Mouse (Mus musculus) gastrocnemius, postnatal 36 days (tissue): Measurements from ENCODE around the gene Rnf128. TPM values are rescaled to one million over a fixed set of nuclear protein-coding genes. Genes with fewer than 3 reads are reported as not detected.

Experiments used
- DNase-seq, 2 experiments: peaks; one replicate each; pipeline ENCODE4 v3.0.0; 2022
- intact Hi-C: fragments of 180-260 bp; cut with DNase I; formaldehyde crosslinking; loops from one replicate; pipeline ENCODE4 v1.15.1; 2025
- total RNA-seq, 2 experiments: library from RNA; stranded (reverse); gene quantifications; 2 replicates each; pipeline ENCODE4 v1.2.3; 2021

The Rnf128 gene
- total RNA-seq, 2 experiments from 2014 or later = 15.0 to 16.9 TPM

GRCm38 (mm10) chrX:139610765-139611300, 47.7 kb downstream of the Rnf128 start:
- no peak for DNase-seq
- intact Hi-C loops = no loop called here

GRCm38 (mm10) chrX:139614761-139615160, 51.6 kb downstream of the Rnf128 start:
- intact Hi-C loops = no loop called here

DNA sequence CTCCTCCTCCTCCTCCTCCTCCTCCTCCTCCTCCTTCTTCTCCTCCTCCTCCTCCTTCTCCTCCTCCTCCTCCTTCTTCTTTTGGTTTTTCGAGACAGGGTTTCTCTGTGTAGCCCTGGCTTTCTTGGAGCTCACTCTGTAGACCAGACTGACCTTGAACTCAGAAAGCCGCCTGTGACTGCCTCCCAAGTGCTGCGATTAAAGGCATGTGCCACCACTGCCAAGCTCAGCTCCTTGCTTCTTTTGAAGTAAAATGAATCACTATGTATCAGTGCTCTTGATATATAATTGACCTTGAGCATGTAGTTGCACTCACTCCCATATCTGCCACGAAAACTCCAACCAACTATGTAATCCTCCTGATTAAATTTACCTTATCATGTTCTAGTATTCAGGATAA, 59.0 kb downstream of the Rnf128 start:
- DNase-seq = no peak
- intact Hi-C loops = no loop called here

More at GRCm38 (mm10) chrX:139614761-139615160, 51.6 kb downstream of the Rnf128 start:
- DNase-seq = no peak

- no peak for DNase-seq
- intact Hi-C loops = no loop called here
These were observed 71.6 kb downstream of the Rnf128 start for GRCm38 (mm10) chrX:139634758-139635157.

GRCm38 (mm10) chrX:139639744-139640143, 76.6 kb downstream of the Rnf128 start:
- no peak for DNase-seq
- intact Hi-C loops = no loop called here

DNA sequence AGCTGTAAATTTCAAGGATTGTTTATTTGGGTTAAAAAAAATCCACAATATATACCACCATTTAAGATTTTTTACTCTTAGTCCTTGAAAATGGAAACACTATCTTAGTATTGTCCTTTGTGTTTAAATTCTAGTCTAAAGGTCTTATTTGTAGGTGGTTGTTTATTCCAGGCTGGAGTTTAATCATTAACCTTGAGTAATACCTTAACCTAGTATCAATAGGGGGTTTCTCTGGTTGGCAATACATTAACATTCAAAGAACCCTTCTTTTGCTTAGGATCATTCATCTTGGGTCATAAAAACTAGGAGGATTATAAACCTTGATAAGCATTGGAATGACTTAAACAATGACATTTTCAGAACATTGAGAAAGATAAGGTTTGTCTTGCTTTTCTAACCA, 77.3 kb downstream of the Rnf128 start:
- intact Hi-C loops = no loop called here
- no peak for DNase-seq

- DNase-seq = no peak
- intact Hi-C loops = no loop called here
These were observed 89.1 kb downstream of the Rnf128 start for GRCm38 (mm10) chrX:139652226-139652625.

DNA sequence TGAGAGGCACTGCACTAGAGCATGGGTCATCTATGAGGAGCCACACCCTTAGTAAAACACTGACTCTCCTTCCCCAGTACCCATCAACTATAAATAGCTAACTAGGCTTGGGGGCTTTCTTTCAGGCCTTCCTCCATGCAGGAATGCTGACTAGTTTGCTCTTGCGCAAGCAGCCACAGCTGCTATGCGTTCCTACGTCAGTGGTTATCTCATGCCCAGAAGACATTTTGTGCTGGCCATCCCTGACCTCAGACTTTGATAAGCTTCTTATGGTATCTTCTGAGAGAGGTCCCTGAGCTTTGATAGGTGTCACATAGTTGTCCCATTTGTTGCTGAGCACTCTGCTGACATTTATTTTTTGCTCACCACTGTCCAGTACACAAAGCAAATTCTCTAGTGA, 90.2 kb downstream of the Rnf128 start:
- DNase-seq = no peak
- intact Hi-C loops = no loop called here

- intact Hi-C loops = no loop called here
- no peak for DNase-seq
These were observed 91.4 kb downstream of the Rnf128 start for GRCm38 (mm10) chrX:139654350-139655063.

GRCm38 (mm10) chrX:139662111-139662510, 99.0 kb downstream of the Rnf128 start:
- no peak for DNase-seq

GRCm38 (mm10) chrX:139665829-139666228, 102.7 kb downstream of the Rnf128 start:
- intact Hi-C loops = loop anchor here (5.0 kb wide), 1 partner anchor 249 kb away; no protein-coding TSS in a partner anchor
- DNase-seq = no peak

More at GRCm38 (mm10) chrX:139662111-139662510, 99.0 kb downstream of the Rnf128 start:
- intact Hi-C loops = no loop called here

- DNase-seq = no peak
- intact Hi-C loops = no loop called here
These were observed 121.3 kb downstream of the Rnf128 start for GRCm38 (mm10) chrX:139684410-139684774.

GRCm38 (mm10) chrX:139684775-139685695, 121.9 kb downstream of the Rnf128 start, which contains the start of gene Tbc1d8b:
TSS of gene Tbc1d8b (plus strand) at chrX:139684996.
- intact Hi-C loops = no loop called here
- peak; percentile 66 to 74 for DNase-seq

- intact Hi-C loops = no loop called here
- DNase-seq = no peak
These were observed 151.3 kb downstream of the Rnf128 start, which contains the start of gene Gm15013 for GRCm38 (mm10) chrX:139714381-139714780. TSS of gene Gm15013 (minus strand) at chrX:139714481.

- DNase-seq = no peak
- intact Hi-C loops = no loop called here
These were observed 159.2 kb downstream of the Rnf128 start for GRCm38 (mm10) chrX:139722350-139722749.

Other genes starting within 250 kb of the Rnf128 start
- gene Trap1a, start 229.6 kb upstream of the Rnf128 start, total RNA-seq = not detected
- not detected for gene D330045A20Rik, start 82.9 kb upstream of the Rnf128 start, total RNA-seq
- gene Tbc1d8b, start 121.7 kb downstream of the Rnf128 start, total RNA-seq = 1 to 10 TPM; 2.8 to 3.2 TPM
- not detected for gene Gm15013, start 151.2 kb downstream of the Rnf128 start, total RNA-seq
- gene Ripply1, start 219.0 kb downstream of the Rnf128 start, total RNA-seq = not detected
- not detected for gene Cldn2, start 237.5 kb downstream of the Rnf128 start, total RNA-seq